Mouse (Mus musculus) MEL-GATA-1-ER (cell line): ENCODE measurements around the gene Plekhg5.

ENCODE experiments used
- DNase-seq: peaks from one replicate; pipeline ENCODE4 v3.0.0-alpha.2; 2012; ENCODE audit warnings: low read depth; ENCODE audit errors: extremely low read depth

Gene Plekhg5

GRCm38 (mm10) chr4:152070494-152071396 lies 1.6 kb upstream of the Plekhg5 start:
- DNase-seq: no peak

DNA sequence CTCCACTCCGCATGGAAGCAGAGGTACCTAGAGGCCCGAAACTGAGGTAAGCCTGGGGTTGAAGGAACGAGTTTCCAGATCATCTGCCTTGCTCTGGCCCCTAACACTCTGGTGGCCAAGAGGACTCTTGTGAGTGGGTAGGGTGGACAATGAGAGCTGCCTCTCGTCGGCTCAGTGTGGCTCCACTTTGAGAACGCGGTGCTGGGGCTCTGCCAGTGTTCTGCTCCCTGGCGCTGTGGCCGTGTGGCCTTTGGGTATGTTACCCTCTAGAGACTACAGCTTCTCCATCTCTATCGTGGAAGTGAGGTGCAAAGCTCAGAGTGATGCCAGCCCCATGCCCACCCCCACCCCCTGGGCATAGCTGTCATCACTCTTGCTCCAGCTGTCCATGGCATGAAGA lies 357 bp downstream of the Plekhg5 start:
- DNase-seq: no peak

- DNase-seq: no peak
Measured at GRCm38 (mm10) chr4:152073715-152074114, 1.4 kb downstream of the Plekhg5 start.

DNA sequence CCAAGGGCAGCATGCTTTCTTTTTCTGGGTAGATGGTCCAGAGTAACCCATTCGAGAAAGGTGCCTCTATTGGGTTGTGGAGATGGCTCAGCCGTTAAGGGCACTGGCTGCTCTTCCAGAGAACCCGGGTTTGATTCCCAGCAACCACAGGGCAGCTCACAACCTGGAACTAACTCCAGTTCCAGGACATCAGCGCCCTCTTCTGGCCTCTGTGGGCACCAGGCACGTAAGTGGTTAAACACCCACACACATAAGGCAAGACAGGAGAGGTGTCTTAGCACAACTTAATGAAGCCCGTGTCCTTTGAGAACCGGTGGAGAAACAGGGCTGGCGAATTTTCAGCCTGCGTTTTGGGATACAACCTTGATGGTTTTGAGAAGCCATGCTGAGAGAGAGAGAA lies 2.2 kb downstream of the Plekhg5 start:
- no peak for DNase-seq

DNA sequence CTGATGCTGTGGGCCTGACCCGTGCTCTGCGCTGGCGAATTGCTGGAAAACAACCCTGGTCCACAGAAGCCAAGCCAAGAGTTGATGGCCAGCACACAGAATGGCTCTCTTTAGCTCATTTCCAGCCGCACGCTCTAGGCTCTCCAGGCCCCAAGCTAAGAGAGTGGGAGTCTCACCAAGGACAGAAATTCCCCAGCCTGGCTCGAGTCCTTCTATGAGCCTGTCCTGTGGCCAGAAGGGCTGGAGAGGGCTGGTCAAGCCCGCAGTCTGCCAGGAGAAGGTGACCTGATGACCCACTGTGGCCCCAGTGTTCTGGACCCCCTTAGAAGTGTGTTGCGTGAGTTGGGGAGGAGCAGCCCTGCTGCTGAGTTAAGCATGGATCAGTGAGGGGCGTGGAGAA lies 4.9 kb downstream of the Plekhg5 start:
- DNase-seq: no peak

DNA sequence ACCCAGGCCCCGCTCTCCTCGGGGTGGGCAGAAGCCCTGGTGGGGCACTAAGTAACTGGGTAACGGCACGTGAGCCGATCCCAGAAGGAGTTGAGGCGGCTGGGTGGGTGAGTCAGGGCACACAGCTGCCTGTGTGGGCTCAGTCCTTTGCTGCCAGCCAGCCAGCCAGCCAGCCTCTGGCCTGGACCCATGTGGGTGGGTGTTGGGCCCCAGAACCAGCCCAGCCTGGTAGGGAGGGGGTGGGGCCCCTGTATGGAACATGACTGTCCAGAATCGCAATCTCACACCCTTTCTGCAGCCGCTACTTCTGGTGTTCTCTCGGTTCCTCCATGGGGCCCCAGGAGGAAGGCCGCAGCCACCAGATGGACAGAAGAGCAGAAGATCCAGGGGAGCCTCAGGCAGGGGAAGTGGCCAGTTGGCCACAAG lies 5.8 kb downstream of the Plekhg5 start:
- no peak for DNase-seq

- no peak for DNase-seq
Measured at GRCm38 (mm10) chr4:152079261-152079660, 7.0 kb downstream of the Plekhg5 start.

GRCm38 (mm10) chr4:152079931-152080330 lies 7.6 kb downstream of the Plekhg5 start:
- DNase-seq: no peak

GRCm38 (mm10) chr4:152083611-152084220 lies 11.4 kb downstream of the Plekhg5 start:
- no peak for DNase-seq

GRCm38 (mm10) chr4:152084616-152085015 lies 12.3 kb downstream of the Plekhg5 start:
- no peak for DNase-seq

DNA sequence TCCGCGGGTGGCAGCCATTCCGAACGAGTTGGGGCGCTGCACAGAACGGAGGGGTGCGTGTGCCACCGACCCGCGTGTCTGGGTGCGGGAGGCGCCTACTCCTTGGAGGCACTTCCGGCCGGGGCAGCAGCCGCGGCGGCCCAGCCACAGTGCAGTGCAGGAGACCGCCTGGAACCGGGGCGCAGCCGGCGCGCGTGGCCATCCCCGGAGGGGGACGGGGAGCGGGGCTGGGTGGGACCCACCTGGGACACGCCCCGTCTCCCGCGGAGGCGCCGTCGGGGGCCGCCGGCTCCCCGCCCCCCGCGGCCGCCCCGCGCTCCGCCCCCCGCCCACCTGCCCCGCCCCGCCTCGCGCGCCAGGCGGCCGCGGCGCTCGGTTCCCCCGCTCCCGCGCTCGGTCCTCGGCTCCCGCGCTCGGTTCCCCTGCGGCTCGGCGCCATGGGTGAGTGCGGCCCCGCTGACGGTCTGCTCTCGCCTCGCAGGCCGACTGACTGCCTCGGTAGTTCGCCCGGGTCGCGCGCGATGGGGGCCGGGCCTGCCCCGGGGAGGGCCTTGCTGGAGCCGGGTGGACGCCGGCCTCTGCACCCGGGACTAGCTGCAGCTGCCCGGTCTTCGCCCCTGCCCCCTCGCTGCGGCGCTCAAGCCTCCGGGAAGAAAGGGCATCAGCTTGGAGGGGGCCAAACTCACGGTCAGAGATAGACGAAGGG lies 14.4 kb downstream of the Plekhg5 start:
- no peak for DNase-seq

GRCm38 (mm10) chr4:152087211-152088081 lies 15.1 kb downstream of the Plekhg5 start:
- peak; percentile 62 for DNase-seq

GRCm38 (mm10) chr4:152088133-152088532 lies 15.8 kb downstream of the Plekhg5 start:
- no peak for DNase-seq

DNA sequence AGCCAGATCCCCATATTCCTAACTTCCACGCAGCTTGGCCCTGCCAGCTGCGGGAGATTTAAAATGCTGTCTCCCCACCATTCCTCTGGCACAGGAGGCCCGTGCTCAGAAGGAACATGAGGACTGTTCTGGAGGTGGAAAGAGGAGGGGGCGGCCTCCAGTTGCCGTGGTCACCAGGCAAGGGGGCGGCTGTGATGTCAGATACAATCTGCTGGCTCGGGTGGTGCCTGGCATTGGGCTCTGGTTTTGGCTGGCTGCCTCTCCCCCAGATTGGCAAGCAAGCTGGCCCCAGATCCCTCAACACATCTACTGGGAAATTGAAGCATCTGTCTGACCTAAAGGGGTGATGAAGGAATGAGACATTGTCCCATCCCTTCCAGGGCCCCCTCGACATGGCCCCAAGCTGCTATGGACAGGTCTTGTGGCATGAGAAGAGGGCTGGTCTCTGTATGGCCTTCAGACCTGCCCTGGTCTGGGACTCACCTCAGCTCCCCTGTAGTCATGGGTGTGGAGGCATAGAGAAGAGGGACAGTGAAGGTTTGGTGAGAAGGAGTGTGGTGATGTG lies 16.3 kb downstream of the Plekhg5 start:
- no peak for DNase-seq

GRCm38 (mm10) chr4:152090191-152090590 lies 17.9 kb downstream of the Plekhg5 start:
- no peak for DNase-seq

DNA sequence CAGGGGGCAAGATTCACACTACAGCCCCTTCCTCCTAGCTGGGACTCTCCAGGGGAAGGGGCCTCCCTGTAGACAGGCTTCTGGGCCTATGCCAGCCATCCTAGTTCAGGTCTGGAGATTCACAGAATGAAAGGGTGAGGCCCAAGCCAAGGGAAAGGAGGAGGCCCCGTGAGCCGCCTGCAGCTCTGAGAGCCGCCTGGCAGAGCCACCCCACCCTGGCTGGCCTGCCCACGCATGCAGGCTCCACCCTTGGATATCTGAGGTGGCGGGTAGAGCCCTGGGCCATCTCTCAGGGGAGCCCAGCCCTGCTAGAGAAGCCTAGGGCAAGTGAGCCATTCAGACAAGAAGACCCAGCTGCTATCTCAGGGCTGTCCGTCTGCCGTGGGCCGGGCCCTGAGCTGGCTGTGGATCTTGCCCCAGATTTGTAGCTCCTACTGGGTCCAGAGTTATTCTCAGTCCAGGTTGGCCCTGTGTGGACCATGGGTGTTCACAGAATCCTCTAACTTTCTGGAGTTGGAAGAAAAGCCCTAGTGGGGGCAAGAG lies 20.5 kb downstream of the Plekhg5 start:
- no peak for DNase-seq

- DNase-seq: no peak
Measured at GRCm38 (mm10) chr4:152094233-152094632, 21.9 kb downstream of the Plekhg5 start.

GRCm38 (mm10) chr4:152095937-152096910 lies 23.9 kb downstream of the Plekhg5 start:
- DNase-seq: peak; percentile 74

DNA sequence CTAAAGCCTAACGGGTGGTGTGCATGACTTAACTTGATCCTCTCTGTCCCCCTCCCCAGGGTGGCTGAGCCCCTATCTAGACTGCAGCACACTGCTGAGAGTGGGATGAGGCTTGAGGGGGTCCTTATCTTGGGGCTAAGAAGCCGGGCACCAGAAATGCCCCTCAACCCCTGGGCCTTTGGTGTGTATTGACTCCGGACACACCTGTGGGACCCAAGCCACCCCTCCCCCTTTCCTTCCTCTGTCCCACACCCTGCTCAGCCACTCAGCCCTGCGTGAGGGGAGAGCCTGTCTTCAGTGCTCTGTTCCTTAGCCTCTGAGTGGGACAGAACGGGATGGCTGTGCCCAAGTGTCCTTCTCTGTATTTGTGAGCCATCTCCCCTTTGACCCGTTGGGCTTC lies 24.6 kb downstream of the Plekhg5 start:
- DNase-seq: no peak
